Mouse (Mus musculus) adrenal gland, postnatal 10 days (tissue): ENCODE data around the gene Mcrip2. TPM values are rescaled to one million over a fixed set of nuclear protein-coding genes. Genes with fewer than 3 reads are reported as not detected.
A peak's percentile ranks its signal among the peaks of the same experiment; 100 is the strongest.

Experiments used
- DNase-seq: peaks from one replicate; pipeline ENCODE4 v3.0.0; 2021; ENCODE audit warnings: mixed read lengths
- long read RNA-seq, 2 experiments: library from polyadenylated mRNA; stranded (forward); transcript quantifications; one replicate each; pipeline ENCODE4 v2.0.0; 2021
- total RNA-seq, 2 experiments: library from RNA; stranded (reverse); gene quantifications; 2 replicates each; pipeline ENCODE4 v1.2.3; 2021

The Mcrip2 gene
- 100 to 1,000 TPM; 319 to 366 TPM for total RNA-seq
- long read RNA-seq, experiment 1, transcript Mcrip2-201 (5 exons, 842 nt): major isoform, 202 of 288 reads
- long read RNA-seq, experiment 1, transcript Mcrip2-206 (6 exons, 945 nt): minor isoform, 7 of 288 reads
- long read RNA-seq, experiment 1, partial matches to known transcripts: 50 of 288 reads
- long read RNA-seq, experiment 1, other reads (novel, unspliced or antisense): 22 of 288 reads
- long read RNA-seq, experiment 2, transcript Mcrip2-201 (5 exons, 842 nt): major isoform, 181 of 241 reads
- long read RNA-seq, experiment 2, transcript Mcrip2-206 (6 exons, 945 nt): minor isoform, 8 of 241 reads
- long read RNA-seq, experiment 2, partial matches to known transcripts: 31 of 241 reads
- long read RNA-seq, experiment 2, other reads (novel, unspliced or antisense): 18 of 241 reads

DNA sequence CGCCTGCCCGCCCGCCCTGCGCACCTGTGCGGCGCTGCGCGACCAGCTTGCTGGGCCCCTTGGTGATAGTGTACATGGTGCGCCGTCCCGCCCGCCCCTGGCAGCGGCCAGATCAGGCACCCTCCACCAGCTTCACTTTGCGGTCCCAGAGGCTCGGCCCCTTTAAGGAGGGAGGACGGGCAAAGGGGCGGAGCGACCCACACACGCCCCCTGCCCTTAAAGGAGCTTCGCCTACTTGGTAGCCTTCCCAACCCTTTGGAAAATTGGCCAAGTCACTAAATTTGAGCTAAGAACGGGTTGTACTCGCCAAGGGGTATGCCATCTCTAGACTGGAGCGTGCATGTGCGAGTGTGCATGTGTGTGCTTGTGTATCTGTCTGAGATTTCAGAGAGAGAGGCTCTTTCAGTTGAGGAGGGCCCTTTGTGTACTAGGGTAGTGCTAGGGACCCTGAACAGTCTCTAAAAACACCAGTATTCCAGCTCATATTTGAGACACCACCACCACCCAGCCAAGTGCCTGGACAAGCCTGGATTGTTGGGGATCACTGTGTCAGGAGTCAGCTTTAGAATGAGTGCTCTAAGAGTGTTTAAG, at the start of gene Mcrip2:
TSS of gene Mcrip2 (minus strand) at position 164 of the 591 bp plus-strand sequence.
- DNase-seq: peak; percentile 92

GRCm38 (mm10) chr17:25918037-25918750, 49.6 kb upstream of the Mcrip2 start:
- DNase-seq: peak; percentile 8

- peak; percentile 74 for DNase-seq
These were observed 48.5 kb upstream of the Mcrip2 start for GRCm38 (mm10) chr17:25916931-25917647.

GRCm38 (mm10) chr17:25914295-25914694, 45.7 kb upstream of the Mcrip2 start:
- no peak for DNase-seq

DNA sequence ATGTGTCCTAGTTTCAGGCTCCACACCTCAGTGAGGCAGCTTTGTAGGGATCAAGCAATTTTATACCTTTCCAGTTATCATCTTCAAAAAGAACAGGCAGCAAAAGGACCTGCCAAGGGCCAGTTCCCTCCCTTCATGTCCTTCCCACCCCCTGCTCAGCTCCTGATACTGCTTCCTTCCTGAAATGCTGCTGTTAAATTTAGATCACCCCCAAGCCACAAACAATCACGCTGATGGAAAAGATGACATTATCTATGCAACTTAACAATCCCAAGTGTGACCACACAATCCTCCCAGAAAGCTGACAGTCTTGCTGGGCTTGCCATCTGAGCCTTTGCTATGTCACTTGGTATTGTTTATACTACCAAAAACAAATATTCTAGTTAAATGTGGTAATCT, 45.3 kb upstream of the Mcrip2 start:
- DNase-seq: peak; percentile 9

DNA sequence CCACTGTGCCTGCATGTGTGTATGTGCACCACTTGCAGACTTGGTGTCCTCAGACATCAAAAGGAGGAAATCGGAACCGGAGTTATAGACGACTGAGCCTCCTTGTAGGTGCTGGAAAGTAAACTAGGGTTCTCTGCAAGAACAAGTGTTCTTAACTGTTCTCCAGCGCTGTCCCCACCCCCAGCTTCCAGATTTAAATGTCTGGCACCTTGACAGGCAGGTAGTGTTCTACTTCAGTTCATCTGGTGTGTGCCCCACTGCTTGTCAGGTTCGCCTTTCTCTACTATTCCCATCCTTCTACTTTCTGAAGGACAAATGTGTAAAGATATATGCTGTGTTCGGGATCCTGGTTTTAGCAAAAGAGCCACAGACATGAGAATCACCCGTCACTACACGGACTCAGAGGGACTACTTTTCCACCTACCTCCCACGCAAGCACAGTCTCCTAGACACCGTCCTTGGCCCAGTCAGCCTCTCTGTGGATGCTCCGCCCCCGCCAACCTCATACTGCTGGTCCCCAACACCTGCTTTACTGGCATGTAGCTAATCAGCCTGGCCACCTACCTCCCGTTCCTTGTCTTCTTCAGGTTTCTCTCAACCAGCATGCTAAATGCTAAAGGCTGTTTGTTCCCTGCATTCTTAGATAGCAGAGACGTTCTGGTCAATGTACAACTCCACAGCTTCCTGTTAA, 44.8 kb upstream of the Mcrip2 start:
- peak; percentile 45 for DNase-seq

DNA sequence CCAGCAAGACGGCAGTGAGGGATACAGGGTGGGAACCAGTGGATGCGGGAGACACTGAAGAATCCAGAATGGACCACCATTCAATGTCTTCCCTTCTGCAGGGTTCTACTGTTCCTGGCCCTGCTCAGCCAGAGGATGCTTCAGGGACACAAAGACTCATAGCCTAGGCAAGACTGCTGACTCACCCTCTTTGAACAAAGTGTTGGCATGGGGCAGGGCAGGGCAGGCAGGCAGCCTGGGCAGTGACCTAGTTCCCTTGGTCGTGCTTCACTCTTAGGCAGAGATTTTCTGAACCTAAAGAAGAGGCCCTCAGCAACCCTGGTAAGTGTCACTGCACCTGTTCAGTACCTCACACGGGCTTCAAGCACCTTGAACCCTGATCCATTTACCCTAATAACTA, 43.3 kb upstream of the Mcrip2 start:
- peak; percentile 65 for DNase-seq

DNA sequence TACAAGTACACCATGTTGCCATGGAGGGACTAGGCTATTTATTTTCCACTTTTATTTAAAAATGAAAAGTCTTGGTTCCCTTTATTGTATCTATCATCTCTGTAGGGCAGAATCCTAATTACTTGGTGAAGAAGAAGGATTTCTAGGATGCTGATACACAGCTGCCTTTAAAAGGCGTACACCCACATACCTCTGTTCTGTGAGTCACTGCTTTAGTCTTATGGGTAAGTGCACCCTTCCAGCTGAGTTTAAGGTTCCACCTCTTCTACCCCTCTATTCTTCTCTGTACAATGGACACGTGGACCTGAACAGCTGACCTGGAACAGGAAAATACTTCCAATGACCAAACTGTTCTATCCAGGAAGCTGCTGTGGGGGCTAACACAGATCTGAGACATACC, 39.1 kb upstream of the Mcrip2 start:
- no peak for DNase-seq

- DNase-seq: no peak
These were observed 34.5 kb upstream of the Mcrip2 start for GRCm38 (mm10) chr17:25903061-25903460.

DNA sequence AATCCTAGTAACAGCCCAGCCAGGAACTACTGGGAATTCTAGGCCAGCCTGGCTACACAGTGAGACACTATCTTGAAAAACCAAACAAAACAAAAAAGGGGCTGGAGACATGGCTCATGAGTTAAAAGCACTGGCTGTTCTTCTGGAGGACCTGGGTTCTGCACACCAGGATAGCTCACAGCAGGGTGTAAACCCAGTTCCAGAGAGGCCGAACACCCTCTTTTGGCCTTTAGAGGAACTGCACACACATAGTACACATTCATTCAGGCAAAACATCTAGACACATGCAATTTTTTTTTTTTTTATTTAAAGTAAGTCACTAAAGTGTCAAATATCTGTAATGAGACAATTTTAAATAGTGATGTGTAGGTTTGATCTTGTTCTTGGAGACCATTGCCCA, 31.6 kb upstream of the Mcrip2 start:
- DNase-seq: no peak

DNA sequence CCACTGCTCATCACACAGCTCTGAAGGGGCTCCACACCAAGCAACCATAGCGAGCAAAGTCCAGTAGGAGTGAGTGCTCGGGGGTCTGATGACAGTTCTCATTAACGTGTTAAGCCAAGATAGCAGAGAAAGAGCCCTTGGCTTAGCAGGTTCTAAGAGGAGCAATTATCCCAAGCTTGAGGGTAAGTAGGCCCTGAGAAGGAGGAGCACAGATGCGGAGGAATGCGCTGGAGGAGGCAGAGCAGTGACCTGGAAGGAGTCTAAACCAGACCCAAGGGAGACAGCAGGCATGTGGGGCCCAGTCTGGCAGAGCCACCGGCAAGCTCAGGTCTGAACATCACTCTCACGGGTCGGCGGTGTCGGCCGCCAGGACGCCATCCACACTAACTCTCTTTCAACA, 27.3 kb upstream of the Mcrip2 start:
- no peak for DNase-seq

DNA sequence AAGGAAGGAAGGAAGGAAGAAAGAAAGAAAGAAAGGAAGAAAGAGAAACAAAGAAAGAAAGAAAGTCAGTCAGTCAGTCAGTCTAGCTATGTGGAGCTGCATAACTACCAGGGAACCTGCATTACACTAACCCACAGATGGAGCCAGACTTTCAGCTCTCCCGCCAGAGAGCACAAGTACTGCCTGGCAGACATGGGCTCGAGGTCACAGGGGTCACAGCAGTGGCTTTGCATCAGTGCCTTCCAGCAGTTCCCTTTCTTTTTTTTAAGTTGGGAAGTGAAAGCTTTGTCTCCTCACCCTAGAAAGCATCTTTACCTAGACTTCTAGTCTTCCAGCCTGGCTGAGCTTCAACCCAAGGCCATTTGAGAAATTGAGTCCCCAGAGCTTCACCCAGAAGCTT, 26.9 kb upstream of the Mcrip2 start:
- DNase-seq: no peak

GRCm38 (mm10) chr17:25893975-25894617, 25.5 kb upstream of the Mcrip2 start:
- DNase-seq: peak; percentile 80

- DNase-seq: no peak
These were observed 20.3 kb upstream of the Mcrip2 start for GRCm38 (mm10) chr17:25888837-25889236.

- no peak for DNase-seq
These were observed 18.9 kb upstream of the Mcrip2 start for GRCm38 (mm10) chr17:25887467-25887866.

- no peak for DNase-seq
These were observed 18.2 kb upstream of the Mcrip2 start for GRCm38 (mm10) chr17:25886806-25887205.

- peak; percentile 30 for DNase-seq
These were observed 17.1 kb upstream of the Mcrip2 start for GRCm38 (mm10) chr17:25885636-25886035.

- DNase-seq: no peak
These were observed 15.3 kb upstream of the Mcrip2 start for GRCm38 (mm10) chr17:25883824-25884223.

DNA sequence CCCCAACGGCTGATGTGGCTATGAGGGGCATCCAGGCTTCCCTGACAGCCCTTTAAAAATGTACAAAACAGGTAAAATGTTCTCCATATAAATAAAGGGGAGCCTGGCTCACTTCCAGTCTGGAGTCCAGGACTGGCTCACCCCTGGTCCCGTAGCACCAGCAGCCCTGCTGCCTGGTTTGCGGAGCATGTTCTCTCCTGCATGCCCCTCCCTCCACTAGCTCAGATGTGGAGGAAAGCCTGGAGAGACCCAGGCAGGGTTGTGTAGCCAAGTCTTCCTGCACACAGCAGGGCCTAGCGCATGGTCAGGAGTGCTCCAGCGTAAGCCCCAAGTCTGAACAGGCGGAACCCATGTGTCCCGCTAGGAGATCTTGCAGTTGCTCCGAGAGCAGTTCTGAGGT, 14.7 kb upstream of the Mcrip2 start:
- no peak for DNase-seq

DNA sequence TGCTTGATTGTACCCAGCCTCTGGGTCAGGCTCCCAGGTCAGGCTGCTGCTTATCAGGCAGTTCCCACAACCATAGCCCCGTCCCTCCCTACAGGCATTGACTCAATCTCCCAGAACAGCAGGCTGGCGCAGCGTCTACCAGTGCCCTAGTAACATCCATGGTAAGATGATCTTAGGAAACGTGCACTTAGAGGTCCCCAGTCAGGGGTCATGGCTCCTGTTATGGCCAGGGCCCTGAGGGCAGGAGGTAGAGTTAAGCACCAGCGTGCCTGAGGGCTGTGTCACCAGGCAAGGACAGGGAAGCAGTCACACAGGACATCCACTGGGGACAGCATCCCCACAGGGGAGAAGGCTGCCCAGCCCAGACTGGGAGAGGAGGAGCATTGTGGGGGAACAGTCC, 13.7 kb upstream of the Mcrip2 start:
- DNase-seq: peak; percentile 41

DNA sequence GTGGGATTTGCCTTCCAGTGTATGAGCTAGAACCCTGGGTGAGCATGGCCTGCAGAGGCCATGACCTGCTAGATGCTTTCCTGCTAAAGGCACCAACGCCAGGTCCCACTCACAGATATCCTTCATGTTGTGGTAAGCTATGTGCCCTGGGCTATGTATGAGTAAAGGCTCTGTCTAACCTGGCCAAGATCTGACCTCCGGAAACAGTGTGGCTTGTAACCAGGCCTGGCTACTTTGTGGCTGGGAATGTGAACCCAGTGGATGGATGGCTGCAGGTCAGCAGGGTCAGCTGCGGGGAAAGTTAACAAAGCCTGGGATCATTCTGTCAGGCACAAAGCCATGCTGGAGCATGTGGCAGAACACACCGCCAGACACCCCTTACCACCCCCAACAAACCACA, 13.1 kb upstream of the Mcrip2 start:
- no peak for DNase-seq
